Mouse (Mus musculus) CH12.LX (cell line): ENCODE measurements around the gene Apbb1ip. TPM values are rescaled to one million over a fixed set of nuclear protein-coding genes. Genes with fewer than 3 reads are reported as not detected.

Experiments used
- DNase-seq: peaks from one replicate; pipeline ENCODE4 v3.0.0-alpha.2; 2013; ENCODE audit errors: extremely low read depth
- H3K27ac ChIP-seq: 2 replicates; pipeline ENCODE4 v1.5.1; 2012; ENCODE audit warnings: low read depth, mild to moderate bottlenecking, control low read depth, moderate library complexity; ENCODE audit not compliant: insufficient read depth
- H3K27me3 ChIP-seq: replicated peaks from 2 replicates; pipeline ENCODE3; 2012; ENCODE audit warnings: inconsistent platforms
- H3K36me3 ChIP-seq, 2 experiments: replicated peaks in 1 of 2; 2 replicates each; pipeline versions ENCODE3 to v1.6.1; 2012; ENCODE audit warnings: inconsistent platforms in 1 of 2, low read length in 1 of 2, mild to moderate bottlenecking in 1 of 2, mixed read lengths in 1 of 2, moderate library complexity in 1 of 2; ENCODE audit not compliant: control insufficient read depth in 1 of 2, insufficient read depth in 1 of 2
- H3K4me1 ChIP-seq, 2 experiments: 2 replicates each; pipeline ENCODE4 v1.6.1; 2012; ENCODE audit warnings: inconsistent platforms in 1 of 2, moderate library complexity in 1 of 2; ENCODE audit not compliant: insufficient read depth in 2 of 2, control insufficient read depth in 1 of 2
- H3K4me2 ChIP-seq: 2 replicates; pipeline ENCODE4 v1.6.1; 2012; ENCODE audit warnings: low read depth, mild to moderate bottlenecking, control low read depth; ENCODE audit not compliant: poor library complexity, insufficient read depth, severe bottlenecking
- H3K4me3 ChIP-seq, 3 experiments: fragments of 150-350 bp in 1 of 3; sonication (generic) in 1 of 3; replicated peaks in 1 of 3; 2 replicates each; pipeline versions ENCODE3 to v1.5.1; 2011 to 2012; ENCODE audit warnings: low read depth in 2 of 3, low read length in 2 of 3, mild to moderate bottlenecking in 2 of 3, moderate library complexity in 2 of 3, control low read depth in 1 of 3, improper control_type of control experiment in 1 of 3, inconsistent platforms in 1 of 3, mixed read lengths in 1 of 3; ENCODE audit not compliant: poor library complexity in 1 of 3
- H3K79me2 ChIP-seq: replicated peaks from 2 replicates; pipeline ENCODE4 v1.6.1; 2012; ENCODE audit warnings: mild to moderate bottlenecking, moderate library complexity; ENCODE audit not compliant: control insufficient read depth, poor library complexity, insufficient read depth, severe bottlenecking; ENCODE audit errors: extremely low read depth
- H3K9ac ChIP-seq: 2 replicates; pipeline ENCODE4 v1.6.1; 2012; ENCODE audit warnings: low read depth, mild to moderate bottlenecking, control low read depth, moderate library complexity; ENCODE audit not compliant: insufficient read depth
- H3K9me3 ChIP-seq: replicated peaks from 2 replicates; pipeline ENCODE3; 2012; ENCODE audit warnings: low read length, inconsistent platforms, mixed read lengths
- BHLHE40 ChIP-seq: IDR thresholded peaks from 2 replicates; pipeline ENCODE4 v1.6.1; 2011; ENCODE audit warnings: mild to moderate bottlenecking, low read depth, low read length, improper control_type of control experiment
- CHD1 ChIP-seq: IDR thresholded peaks from 2 replicates; pipeline ENCODE4 v1.6.1; 2012; ENCODE audit warnings: low read depth, low read length, improper control_type of control experiment, inconsistent platforms
- CHD2 ChIP-seq: IDR thresholded peaks from 2 replicates; pipeline ENCODE4 v1.6.1; 2011; ENCODE audit warnings: low read length, improper control_type of control experiment
- CTCF ChIP-seq, 2 experiments: IDR thresholded peaks in 1 of 2; conservative IDR thresholded peaks in 1 of 2; 2 replicates each; pipeline ENCODE4 v1.5.1; 2011 to 2012; ENCODE audit warnings: low read depth in 2 of 2, low read length in 2 of 2, improper control_type of control experiment in 1 of 2, inconsistent platforms in 1 of 2, mild to moderate bottlenecking in 1 of 2, moderate library complexity in 1 of 2
- ETS1 ChIP-seq: conservative IDR thresholded peaks from 2 replicates; pipeline ENCODE4 v1.6.1; 2012; ENCODE audit warnings: low read depth, mild to moderate bottlenecking, inconsistent platforms, low read length, improper control_type of control experiment, moderate library complexity
- JUN ChIP-seq: IDR thresholded peaks from 2 replicates; pipeline ENCODE4 v1.6.1; 2011; ENCODE audit warnings: low read depth, mild to moderate bottlenecking, low read length, improper control_type of control experiment, moderate library complexity; ENCODE audit not compliant: insufficient read depth
- MAFK ChIP-seq: IDR thresholded peaks from 2 replicates; pipeline ENCODE4 v1.6.1; 2011; ENCODE audit warnings: low read length, improper control_type of control experiment; ENCODE audit not compliant: insufficient replicate concordance
- MAX ChIP-seq: IDR thresholded peaks from 2 replicates; pipeline ENCODE4 v1.6.1; 2011; ENCODE audit warnings: low read length, improper control_type of control experiment
- MEF2A ChIP-seq: IDR thresholded peaks from 2 replicates; pipeline ENCODE4 v1.6.1; 2014; ENCODE audit warnings: low read depth, mild to moderate bottlenecking, inconsistent platforms, low read length, improper control_type of control experiment, borderline replicate concordance
- MXI1 ChIP-seq: IDR thresholded peaks from 2 replicates; pipeline ENCODE4 v1.6.1; 2011; ENCODE audit warnings: mild to moderate bottlenecking, low read depth, low read length, improper control_type of control experiment
- MYC ChIP-seq: IDR thresholded peaks from 2 replicates; pipeline ENCODE4 v1.6.1; 2011; ENCODE audit warnings: low read depth, mild to moderate bottlenecking, improper control_type of control experiment, low read length
- PAX5 ChIP-seq: IDR thresholded peaks from 2 replicates; pipeline ENCODE4 v1.6.1; 2012; ENCODE audit warnings: low read length, inconsistent platforms, mixed read lengths
- POLR2AphosphoS2 ChIP-seq: IDR thresholded peaks from 2 replicates; pipeline ENCODE4 v1.6.1; 2011; ENCODE audit warnings: low read depth, low read length, improper control_type of control experiment
- RCOR1 ChIP-seq: conservative IDR thresholded peaks from 2 replicates; pipeline ENCODE4 v1.6.1; 2012; ENCODE audit warnings: low read depth, mild to moderate bottlenecking, inconsistent platforms, low read length, improper control_type of control experiment
- SIN3A ChIP-seq: IDR thresholded peaks from 2 replicates; pipeline ENCODE4 v1.6.1; 2012; ENCODE audit warnings: low read length, improper control_type of control experiment, inconsistent platforms
- SMC3 ChIP-seq: IDR thresholded peaks from 2 replicates; pipeline ENCODE4 v1.6.1; 2011; ENCODE audit warnings: low read depth, low read length, improper control_type of control experiment
- TBP ChIP-seq: conservative IDR thresholded peaks from 2 replicates; pipeline ENCODE4 v1.6.1; 2011; ENCODE audit warnings: low read depth, low read length, improper control_type of control experiment
- TCF12 ChIP-seq: IDR thresholded peaks from 2 replicates; pipeline ENCODE4 v1.6.1; 2014; ENCODE audit warnings: low read depth, mild to moderate bottlenecking, inconsistent platforms, low read length, improper control_type of control experiment
- UBTF ChIP-seq: IDR thresholded peaks from 2 replicates; pipeline ENCODE4 v1.6.1; 2012; ENCODE audit warnings: low read depth, mild to moderate bottlenecking, inconsistent platforms, low read length, improper control_type of control experiment, moderate library complexity
- USF1 ChIP-seq: IDR thresholded peaks from 2 replicates; pipeline ENCODE4 v1.6.1; 2014; ENCODE audit warnings: low read depth, mild to moderate bottlenecking, inconsistent platforms, low read length, improper control_type of control experiment
- ZC3H11A ChIP-seq: IDR thresholded peaks from 2 replicates; pipeline ENCODE4 v1.6.1; 2012; ENCODE audit warnings: low read depth, mild to moderate bottlenecking, inconsistent platforms, low read length, improper control_type of control experiment
- dilution Hi-C: fragments of 300-500 bp; cut with MboI; formaldehyde crosslinking; loops from 2 replicates; pipeline ENCODE4 v1.14.3; 2020; ENCODE audit warnings: low sequenced_read_pairs; ENCODE audit not compliant: extremely low pct_unique_long_range_greater_than_20kb, extremely low pct_ligation_motif_present
- in situ Hi-C: fragments of 300-500 bp; cut with MboI; formaldehyde crosslinking; loops from 3 replicates; pipeline ENCODE4 v1.14.3; 2019; ENCODE audit warnings: low sequenced_read_pairs, low pct_ligation_motif_present, low pct_unique_long_range_greater_than_20kb, mixed read lengths
- polyA plus RNA-seq: library from polyadenylated mRNA; unstranded; fragments of >175 nt; gene quantifications from 2 replicates; pipeline ENCODE4 v1.2.1, GENCODE M21; 2012; ENCODE audit warnings: low read depth; ENCODE audit not compliant: insufficient read length
- total RNA-seq, 2 experiments: library from RNA; depleted of rRNA; stranded (reverse); fragments of 300-350 nt in 1 of 2; fragments of >200 nt in 1 of 2; gene quantifications; 2 replicates each; pipeline ENCODE4 v1.2.3; 2012 to 2014

Apbb1ip gene
- total and polyA plus RNA-seq, 3 experiments, result 3.5 to 59.9 (median 4.0) TPM

DNA sequence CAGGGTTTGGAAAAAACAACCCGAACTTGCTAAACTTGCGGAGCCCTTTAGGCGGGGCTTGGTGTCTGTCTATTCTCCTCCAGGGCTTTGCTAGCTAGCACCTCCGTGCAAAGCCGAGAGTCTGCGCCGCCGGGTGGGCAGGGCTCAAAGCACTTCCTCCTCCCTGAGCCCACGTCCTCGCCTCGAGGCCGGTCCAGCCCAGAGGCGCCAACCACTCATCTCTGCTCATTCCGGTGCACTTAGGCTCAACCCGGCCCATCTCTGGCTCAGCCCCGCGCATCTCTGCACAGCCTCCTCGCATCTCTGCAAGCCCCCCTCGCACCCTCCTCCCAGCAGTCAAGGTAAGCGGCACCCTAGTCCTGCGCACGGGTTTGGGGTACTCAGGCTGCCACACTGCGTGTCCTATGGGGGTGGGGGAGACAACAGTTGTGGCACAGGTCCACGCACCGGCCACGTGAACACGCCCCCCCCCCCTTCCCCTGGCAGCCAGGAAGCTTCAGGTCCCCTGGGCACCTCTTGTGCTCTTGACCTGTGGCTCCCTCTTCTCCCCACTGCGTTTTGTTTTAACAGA is 372 bp downstream of the Apbb1ip start (continued):
- TF ChIP-seq RCOR1 (no peak), CHD1 (no peak), TCF12 (peak; percentile 40), MEF2A (peak; percentile 44; the same call in 1 of the 2 replicates), ETS1 (0 out of 2 replicates have a peak, but pooled peaks have one; percentile 5), ZC3H11A (no peak), POLR2AphosphoS2 (peak; percentile 57; the same call in 1 of the 2 replicates), SIN3A (peak; percentile 13), CTCF (conservative IDR thresholded peaks at IDR 0.05 in 1 of 2, IDR thresholded peaks at IDR 0.05 in 1 of 2; ENCODE audit: low read depth in 2 of 2, low read length in 2 of 2) (no peak; a peak in 1 of 4 replicates), MXI1 (peak; percentile 86), CHD2 (peak; percentile 39; the same call in 1 of the 2 replicates), JUN (no peak), PAX5 (no peak)

GRCm38 (mm10) chr2:22775213-22775612 is 1.3 kb downstream of the Apbb1ip start:
- peak overlapping the region; percentile 78 for H3K9ac ChIP-seq

DNA sequence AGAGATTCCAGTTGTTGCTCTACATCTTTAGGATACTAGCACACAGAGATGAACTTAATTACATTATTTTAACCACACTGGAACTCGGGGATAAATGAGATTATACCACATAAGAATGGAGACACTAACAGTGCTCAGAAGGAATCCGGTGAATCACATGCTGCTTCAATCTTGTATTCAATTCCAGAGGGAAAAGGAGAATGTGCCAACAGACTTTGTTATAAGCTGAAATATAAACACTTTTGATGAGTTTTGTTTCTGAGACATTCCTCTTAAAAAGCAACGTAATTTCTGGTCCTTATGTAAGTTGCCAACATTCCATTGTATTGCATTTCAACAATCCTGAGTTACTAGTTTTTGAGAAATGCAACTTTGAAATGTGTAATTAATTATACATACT is 1.8 kb downstream of the Apbb1ip start:
- in situ Hi-C loops, result no loop called here
- 0 out of 2 replicates have a peak, but pooled peaks have one; percentile 30 for TF ChIP-seq TBP
- no peak for TF ChIP-seq MAFK
- peak overlapping the region; percentile 78 for H3K9ac ChIP-seq
- DNase-seq, result no peak
- H3K9me3 ChIP-seq, result no peaks in the 10 kb centered on the region
- dilution Hi-C loops, result no loop called here
- H3K4me3 ChIP-seq, result peak overlapping the region; percentile 59 to 81 (median 79)
- H3K27ac ChIP-seq, result no peak overlapping the region
- H3K36me3 ChIP-seq, result peaks cover 0 to 17% of the 10 kb centered on the region in 2 experiments
- H3K4me1 ChIP-seq, result peaks cover 0 to 34% of the 10 kb centered on the region in 2 experiments; a peak in 2 of 4 replicates
- peaks cover 16% of the 10 kb centered on the region for H3K79me2 ChIP-seq
- no peaks in the 10 kb centered on the region for H3K27me3 ChIP-seq
- peak overlapping the region; percentile 96; the same call in 1 of the 2 replicates for H3K4me2 ChIP-seq

More at GRCm38 (mm10) chr2:22775213-22775612, 1.3 kb downstream of the Apbb1ip start:
- no peaks in the 10 kb centered on the region for H3K9me3 ChIP-seq
- dilution Hi-C loops, result no loop called here
- no peaks in the 10 kb centered on the region for H3K27me3 ChIP-seq
- H3K4me3 ChIP-seq, result peak overlapping the region; percentile 59 to 81 (median 79)
- TF ChIP-seq USF1, result no peak
- peak; percentile 1; the same call in 1 of the 2 replicates for TF ChIP-seq BHLHE40
- TF ChIP-seq MYC, result peak; percentile 76
- TF ChIP-seq SMC3, result no peak
- TF ChIP-seq CHD1, result no peak
- TF ChIP-seq MAX, result 0 out of 2 replicates have a peak, but pooled peaks have one; percentile 41
- TF ChIP-seq UBTF, result no peak
- peak; percentile 43 for DNase-seq
- peaks cover 0 to 32% of the 10 kb centered on the region in 2 experiments; a peak in 2 of 4 replicates for H3K4me1 ChIP-seq
- in situ Hi-C loops, result no loop called here
- H3K4me2 ChIP-seq, result peak overlapping the region; percentile 96
- peaks cover 16% of the 10 kb centered on the region for H3K79me2 ChIP-seq
- H3K36me3 ChIP-seq, result peaks cover 0 to 17% of the 10 kb centered on the region in 2 experiments
- peak overlapping the region; percentile 91 for H3K27ac ChIP-seq
